Mouse (Mus musculus): Measurements from ENCODE around the gene Ptprh. TPM values are rescaled to one million over a fixed set of nuclear protein-coding genes. Genes with fewer than 3 reads are reported as not detected.

Gene Ptprh
- polyA plus RNA-seq, 1 experiment from 2014 or later: not detected

DNA sequence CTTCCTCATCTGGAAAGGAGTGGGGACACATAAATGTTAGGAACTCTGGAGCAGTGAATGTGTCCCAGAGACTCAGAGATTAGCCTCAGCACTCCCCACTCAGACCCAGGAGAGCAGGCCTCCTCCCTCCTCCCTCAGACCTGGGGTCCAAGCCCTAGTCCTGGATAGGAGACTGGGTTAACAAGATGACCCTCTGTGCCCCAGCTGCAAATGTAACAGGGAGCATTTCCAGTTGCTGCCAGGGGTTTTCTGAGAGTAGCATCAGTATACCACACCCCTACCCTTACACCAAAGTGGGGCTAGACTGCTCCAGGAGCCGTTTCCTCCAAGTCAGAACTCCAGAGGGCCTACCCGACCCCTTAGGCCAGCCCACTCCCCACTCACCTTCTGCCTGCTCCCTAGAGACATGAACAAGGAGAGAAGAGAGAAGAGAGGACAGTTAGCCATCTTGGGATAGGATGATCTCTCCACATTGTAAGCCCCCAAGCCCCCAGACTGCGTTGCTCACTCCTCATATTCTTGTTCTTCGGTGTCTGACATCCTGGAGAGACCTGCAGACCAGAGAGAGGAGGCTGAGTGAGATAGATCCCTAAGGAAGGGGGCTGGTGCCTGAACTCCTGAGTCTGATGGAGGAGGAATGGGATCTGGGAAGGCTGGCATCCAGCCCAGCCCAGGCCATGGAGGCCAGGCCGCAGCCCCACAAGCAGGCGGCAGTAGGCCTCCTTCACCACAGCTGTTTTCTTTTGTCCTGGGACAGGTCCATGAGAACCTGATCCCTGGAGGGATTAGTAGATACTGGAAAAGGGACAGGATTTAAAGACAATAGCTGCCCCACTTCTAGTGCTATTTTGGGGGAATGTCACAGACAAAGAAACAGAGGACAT is 89.8 kb downstream of the Ptprh start:
- Histone ChIP-seq H3K4me1 (ENCODE audit: control insufficient read depth in 2 of 2, insufficient read depth in 2 of 2, low read length in 2 of 2) (peaks cover 54 to 84% of the 10 kb centered on the region in 2 experiments), H3K9me3 (ENCODE audit: control insufficient read depth, low read length) (no peaks in the 10 kb centered on the region), H3K4me2 (ENCODE audit: low read length) (peak overlapping the region; percentile 55), H3K27ac (replicated peaks in 1 of 2; ENCODE audit: control insufficient read depth in 1 of 2, insufficient read depth in 1 of 2, low read depth in 2 of 2, low read length in 2 of 2) (peak overlapping the region; percentile 87 to 96), H3K4me3 (ENCODE audit: control insufficient read depth in 1 of 2, insufficient read depth in 1 of 2, low read depth in 1 of 2, low read length in 2 of 2) (peak overlapping the region; percentile 21 to 44), H3K27me3 (ENCODE audit: control insufficient read depth, insufficient read depth, low read length) (no peaks in the 10 kb centered on the region), H3K9ac (ENCODE audit: low read length) (peak overlapping the region; percentile 72), H3K36me3 (ENCODE audit: control insufficient read depth, insufficient read depth, low read length) (peaks cover 20% of the 10 kb centered on the region)
- 23% methylated on average over 6 of the region's 6 CpGs for WGBS
- ATAC-seq (ENCODE audit: insufficient number of reproducible peaks, insufficient read depth, low FRiP score, low read depth): peak; percentile 25; the same call in 1 of the 2 replicates

DNA sequence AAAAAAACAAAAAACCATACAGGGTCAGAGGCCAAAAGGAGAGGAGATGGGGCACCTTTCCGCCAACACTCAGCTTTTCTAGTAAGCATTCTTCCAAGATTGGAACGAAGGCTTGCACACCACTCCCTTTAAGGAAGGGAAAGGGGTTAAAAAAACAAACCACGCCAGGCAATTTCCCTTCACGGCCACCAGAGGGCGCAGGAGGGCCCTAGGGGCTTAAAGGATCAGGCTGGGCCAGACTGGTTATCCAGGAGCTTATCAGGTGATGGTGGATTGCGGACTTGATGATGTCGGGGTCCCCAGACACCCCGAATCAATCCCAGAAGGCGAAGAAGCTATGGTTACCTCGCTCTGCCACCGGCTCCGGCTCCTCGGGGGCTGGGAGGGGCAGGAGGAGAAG is 90.6 kb downstream of the Ptprh start:
- H3K27ac ChIP-seq (replicated peaks in 1 of 2; ENCODE audit: control insufficient read depth in 1 of 2, insufficient read depth in 1 of 2, low read depth in 2 of 2, low read length in 2 of 2): peak overlapping the region; percentile 87 to 96

GRCm38 (mm10) chr7:4511489-4512224 is 92.2 kb downstream of the Ptprh start:
- peak overlapping the region; percentile 59 for H3K4me2 ChIP-seq (ENCODE audit: low read length)
- ATAC-seq (ENCODE audit: insufficient number of reproducible peaks, insufficient read depth, low FRiP score, low read depth): no peak
- no peaks in the 10 kb centered on the region for H3K27me3 ChIP-seq (ENCODE audit: control insufficient read depth, insufficient read depth, low read length)
- H3K9ac ChIP-seq (ENCODE audit: low read length): peak overlapping the region; percentile 69
- peaks cover 49 to 73% of the 10 kb centered on the region in 2 experiments for H3K4me1 ChIP-seq (ENCODE audit: control insufficient read depth in 2 of 2, insufficient read depth in 2 of 2, low read length in 2 of 2)
- H3K27ac ChIP-seq (replicated peaks in 1 of 2; ENCODE audit: control insufficient read depth in 1 of 2, insufficient read depth in 1 of 2, low read depth in 2 of 2, low read length in 2 of 2): peak overlapping the region; percentile 47 to 79
- H3K4me3 ChIP-seq (ENCODE audit: control insufficient read depth in 1 of 2, insufficient read depth in 1 of 2, low read depth in 1 of 2, low read length in 2 of 2): peak overlapping the region in 1 of 2 experiments; percentile 21; a peak in 2 of 4 replicates
- 16% methylated on average over 8 of the region's 8 CpGs for WGBS
- H3K36me3 ChIP-seq (ENCODE audit: control insufficient read depth, insufficient read depth, low read length): peaks cover 16% of the 10 kb centered on the region
- no peaks in the 10 kb centered on the region for H3K9me3 ChIP-seq (ENCODE audit: control insufficient read depth, low read length)

More for the DNA sequence above, 90.6 kb downstream of the Ptprh start:
- H3K27me3 ChIP-seq (ENCODE audit: control insufficient read depth, insufficient read depth, low read length): no peaks in the 10 kb centered on the region
- peaks cover 56 to 82% of the 10 kb centered on the region in 2 experiments for H3K4me1 ChIP-seq (ENCODE audit: control insufficient read depth in 2 of 2, insufficient read depth in 2 of 2, low read length in 2 of 2)
- WGBS: 18% methylated on average over 13 of the region's 13 CpGs
- H3K4me3 ChIP-seq (ENCODE audit: control insufficient read depth in 1 of 2, insufficient read depth in 1 of 2, low read depth in 1 of 2, low read length in 2 of 2): peak overlapping the region; percentile 21 to 44
- peak overlapping the region; percentile 72 for H3K9ac ChIP-seq (ENCODE audit: low read length)
- no peak for ATAC-seq (ENCODE audit: insufficient number of reproducible peaks, insufficient read depth, low FRiP score, low read depth)
- peak overlapping the region; percentile 55 for H3K4me2 ChIP-seq (ENCODE audit: low read length)
- H3K36me3 ChIP-seq (ENCODE audit: control insufficient read depth, insufficient read depth, low read length): peaks cover 19% of the 10 kb centered on the region
- H3K9me3 ChIP-seq (ENCODE audit: control insufficient read depth, low read length): no peaks in the 10 kb centered on the region

DNA sequence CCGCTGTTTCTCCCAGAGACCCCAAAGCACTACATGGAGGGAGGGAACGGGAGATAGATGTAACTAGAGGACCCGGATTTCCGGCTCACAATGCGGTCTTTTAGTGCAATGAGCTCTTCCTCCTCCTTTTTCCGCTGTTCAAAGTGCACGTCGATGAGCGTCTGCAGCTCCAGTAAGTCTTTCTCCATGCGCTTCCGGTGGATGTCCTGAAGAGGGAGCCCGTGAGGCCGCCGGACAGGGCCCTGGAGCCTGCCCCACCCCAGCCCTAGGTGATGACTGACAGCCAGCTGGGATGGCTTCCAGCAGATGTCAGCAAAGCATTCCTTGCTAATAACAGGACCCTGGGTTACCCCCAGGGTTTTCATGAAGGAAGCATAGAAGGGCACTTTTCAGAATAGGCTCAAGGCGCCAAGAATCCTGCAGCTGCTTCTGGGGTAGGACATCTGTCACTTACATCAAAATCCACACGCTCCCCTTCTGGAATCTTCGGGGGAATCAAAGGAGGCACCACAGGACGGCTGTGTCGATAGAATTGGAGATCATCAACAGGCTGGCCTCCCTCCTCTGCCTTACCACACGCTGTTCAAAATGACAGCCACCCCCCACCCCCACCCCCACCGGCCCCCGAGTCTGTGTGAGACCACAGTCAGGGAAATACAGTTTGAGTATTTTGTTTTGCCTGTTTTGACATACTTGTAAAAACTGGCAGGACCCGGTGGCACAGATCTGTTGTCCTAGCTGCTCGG is 93.8 kb downstream of the Ptprh start:
- Histone ChIP-seq H3K36me3 (ENCODE audit: control insufficient read depth, insufficient read depth, low read length) (peaks cover 23% of the 10 kb centered on the region), H3K4me3 (ENCODE audit: control insufficient read depth in 1 of 2, insufficient read depth in 1 of 2, low read depth in 1 of 2, low read length in 2 of 2) (peak overlapping the region; percentile 11 to 24), H3K9ac (ENCODE audit: low read length) (peak overlapping the region; percentile 69), H3K27me3 (ENCODE audit: control insufficient read depth, insufficient read depth, low read length) (no peaks in the 10 kb centered on the region), H3K4me2 (ENCODE audit: low read length) (peak overlapping the region; percentile 59), H3K9me3 (ENCODE audit: control insufficient read depth, low read length) (no peaks in the 10 kb centered on the region), H3K4me1 (ENCODE audit: control insufficient read depth in 2 of 2, insufficient read depth in 2 of 2, low read length in 2 of 2) (peaks cover 41 to 61% of the 10 kb centered on the region in 2 experiments), H3K27ac (replicated peaks in 1 of 2; ENCODE audit: control insufficient read depth in 1 of 2, insufficient read depth in 1 of 2, low read depth in 2 of 2, low read length in 2 of 2) (peak overlapping the region; percentile 79 to 82)
- 6% methylated on average over 24 of the region's 24 CpGs for WGBS
- peak; percentile 84 for ATAC-seq (ENCODE audit: insufficient number of reproducible peaks, insufficient read depth, low FRiP score, low read depth)

GRCm38 (mm10) chr7:4508739-4509116 is 95.1 kb downstream of the Ptprh start:
- Histone ChIP-seq H3K4me3 (ENCODE audit: control insufficient read depth in 1 of 2, insufficient read depth in 1 of 2, low read depth in 1 of 2, low read length in 2 of 2) (no peak overlapping the region), H3K27ac (replicated peaks in 1 of 2; ENCODE audit: control insufficient read depth in 1 of 2, insufficient read depth in 1 of 2, low read depth in 2 of 2, low read length in 2 of 2) (0 out of 4 replicates have a peak overlapping the region, but pooled peaks of 1 of the 2 experiments have one; percentile 28), H3K9me3 (ENCODE audit: control insufficient read depth, low read length) (no peaks in the 10 kb centered on the region), H3K27me3 (ENCODE audit: control insufficient read depth, insufficient read depth, low read length) (no peaks in the 10 kb centered on the region), H3K9ac (ENCODE audit: low read length) (peak overlapping the region; percentile 68), H3K4me2 (ENCODE audit: low read length) (peak overlapping the region; percentile 59), H3K4me1 (ENCODE audit: control insufficient read depth in 2 of 2, insufficient read depth in 2 of 2, low read length in 2 of 2) (peaks cover 32 to 48% of the 10 kb centered on the region in 2 experiments), H3K36me3 (ENCODE audit: control insufficient read depth, insufficient read depth, low read length) (peaks cover 32% of the 10 kb centered on the region)
- 63% methylated on average over 8 of the region's 8 CpGs for WGBS
- ATAC-seq (ENCODE audit: insufficient number of reproducible peaks, insufficient read depth, low FRiP score, low read depth): no peak

DNA sequence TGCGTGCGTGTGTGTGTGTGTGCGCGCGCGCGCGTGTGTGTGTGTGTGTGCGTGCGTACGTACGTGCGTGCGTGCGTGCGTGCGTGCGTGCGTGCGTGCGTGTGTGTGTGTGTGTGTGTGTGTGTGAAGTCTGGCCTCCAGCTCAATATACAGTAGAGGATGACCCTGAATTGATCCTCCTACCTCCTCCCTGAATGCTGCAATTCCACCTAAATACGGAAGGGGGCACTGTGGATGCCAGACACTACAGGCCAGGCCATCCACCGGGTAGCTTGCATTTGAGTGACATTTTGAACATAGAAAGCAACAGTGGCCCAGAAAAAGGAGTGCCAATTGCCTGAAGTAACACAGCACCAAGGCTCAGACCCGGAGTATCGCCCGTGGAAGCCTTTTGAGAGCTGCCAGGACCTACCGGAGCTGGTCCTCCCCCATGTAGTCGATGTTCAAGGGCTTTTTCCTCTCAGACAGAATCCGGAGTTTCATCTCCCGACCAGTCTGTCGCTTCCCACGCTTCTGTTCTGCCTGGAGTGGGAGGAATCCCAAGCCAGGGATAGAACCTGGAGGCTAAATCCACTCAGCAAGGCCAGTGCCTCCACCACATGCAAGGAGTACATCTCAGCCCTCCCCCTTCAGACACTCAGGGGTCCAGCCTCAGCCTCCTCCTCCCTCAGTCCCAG is 95.6 kb downstream of the Ptprh start:
- no peak overlapping the region for H3K4me3 ChIP-seq (ENCODE audit: control insufficient read depth in 1 of 2, insufficient read depth in 1 of 2, low read depth in 1 of 2, low read length in 2 of 2)
- peaks cover 32% of the 10 kb centered on the region for H3K36me3 ChIP-seq (ENCODE audit: control insufficient read depth, insufficient read depth, low read length)
- H3K4me1 ChIP-seq (ENCODE audit: control insufficient read depth in 2 of 2, insufficient read depth in 2 of 2, low read length in 2 of 2): peaks cover 28 to 43% of the 10 kb centered on the region in 2 experiments
- H3K9me3 ChIP-seq (ENCODE audit: control insufficient read depth, low read length): no peaks in the 10 kb centered on the region
- H3K27ac ChIP-seq (replicated peaks in 1 of 2; ENCODE audit: control insufficient read depth in 1 of 2, insufficient read depth in 1 of 2, low read depth in 2 of 2, low read length in 2 of 2): 0 out of 4 replicates have a peak overlapping the region, but pooled peaks of 1 of the 2 experiments have one; percentile 28
- peak overlapping the region; percentile 59; the same call in 1 of the 2 replicates for H3K4me2 ChIP-seq (ENCODE audit: low read length)
- H3K27me3 ChIP-seq (ENCODE audit: control insufficient read depth, insufficient read depth, low read length): no peaks in the 10 kb centered on the region
- ATAC-seq (ENCODE audit: insufficient number of reproducible peaks, insufficient read depth, low FRiP score, low read depth): no peak
- 65% methylated on average over 21 of the region's 32 CpGs for WGBS
- peak overlapping the region; percentile 68 for H3K9ac ChIP-seq (ENCODE audit: low read length)

Data from heart, embryonic 14.5 days (tissue).